Mouse (Mus musculus) forebrain, embryonic 15.5 days (tissue): ENCODE results near the gene Nup188. TPM values are rescaled to one million over a fixed set of nuclear protein-coding genes. Genes with fewer than 3 reads are reported as not detected.

Source experiments
- ATAC-seq: fragments of 200-750 bp; cut with Nextera tagmentation; replicated peaks from 2 replicates; pipeline ENCODE4 v1.8.0; 2017; ENCODE audit warnings: mild to moderate bottlenecking, moderate TSS enrichment, moderate library complexity
- H3K27ac ChIP-seq: fragments of 300-500 bp; sonication (generic); replicated peaks from 2 replicates; pipeline ENCODE4 v1.5.1; 2015; ENCODE audit warnings: mild to moderate bottlenecking, inconsistent platforms
- H3K27me3 ChIP-seq: fragments of 300-500 bp; sonication (generic); 2 replicates; pipeline ENCODE4 v1.6.1; 2015; ENCODE audit warnings: inconsistent platforms
- H3K36me3 ChIP-seq: fragments of 300-500 bp; sonication (generic); 2 replicates; pipeline ENCODE4 v1.6.1; 2015; ENCODE audit warnings: mild to moderate bottlenecking, inconsistent platforms
- H3K4me1 ChIP-seq: fragments of 300-500 bp; sonication (generic); 2 replicates; pipeline ENCODE4 v1.6.1; 2015; ENCODE audit warnings: inconsistent platforms
- H3K4me2 ChIP-seq: fragments of 300-500 bp; sonication (generic); replicated peaks from 2 replicates; pipeline ENCODE4 v1.6.1; 2015; ENCODE audit warnings: mild to moderate bottlenecking, inconsistent platforms
- H3K4me3 ChIP-seq: fragments of 300-500 bp; sonication (generic); 2 replicates; pipeline ENCODE4 v1.5.1; 2015; ENCODE audit warnings: mild to moderate bottlenecking, inconsistent platforms
- H3K9ac ChIP-seq: fragments of 300-500 bp; sonication (generic); replicated peaks from 2 replicates; pipeline ENCODE4 v1.6.1; 2015; ENCODE audit warnings: mild to moderate bottlenecking, inconsistent platforms
- H3K9me3 ChIP-seq: fragments of 300-500 bp; sonication (generic); 2 replicates; pipeline ENCODE4 v1.6.1; 2016; ENCODE audit warnings: inconsistent platforms
- WGBS: fragments of 180-500 bp; shearing (Covaris S2); methylation state at CpG from one replicate; pipeline ENCODE4 v1.1.7; 2015; ENCODE audit warnings: mixed read lengths; 5-methylcytosine and 5-hydroxymethylcytosine counted together
- polyA plus RNA-seq: library from polyadenylated mRNA; unstranded; fragments of >200 nt; fragmentation: Nextera tagmentation; extraction: Ambion mirVana; gene quantifications from 2 replicates; pipeline ENCODE4 v1.2.1, GENCODE M21; 2015

The Nup188 gene
- polyA plus RNA-seq, 1 experiment from 2014 or later: 23.5 TPM

GRCm38 (mm10) chr2:30343601-30344137 is 57.5 kb downstream of the Nup188 start:
- no peak overlapping the region for H3K27ac ChIP-seq
- no peaks in the 10 kb centered on the region for H3K27me3 ChIP-seq
- 61% methylated on average over 14 of the region's 14 CpGs for WGBS
- H3K4me3 ChIP-seq: no peak overlapping the region
- no peaks in the 10 kb centered on the region for H3K4me1 ChIP-seq
- H3K4me2 ChIP-seq: no peak overlapping the region
- no peak overlapping the region for H3K9ac ChIP-seq
- peaks cover 83% of the 10 kb centered on the region for H3K36me3 ChIP-seq
- no peaks in the 10 kb centered on the region for H3K9me3 ChIP-seq
- ATAC-seq: no peak

GRCm38 (mm10) chr2:30345971-30346676 is 59.9 kb downstream of the Nup188 start:
- WGBS: 91% methylated on average over 7 of the region's 7 CpGs
- Histone ChIP-seq H3K9ac (no peak overlapping the region), H3K27ac (no peak overlapping the region), H3K27me3 (no peaks in the 10 kb centered on the region), H3K4me2 (no peak overlapping the region), H3K9me3 (no peaks in the 10 kb centered on the region), H3K36me3 (peaks cover 82% of the 10 kb centered on the region), H3K4me1 (no peaks in the 10 kb centered on the region), H3K4me3 (no peak overlapping the region)
- ATAC-seq: no peak

- Histone ChIP-seq H3K9me3 (no peaks in the 10 kb centered on the region), H3K27me3 (no peaks in the 10 kb centered on the region), H3K4me2 (no peak overlapping the region), H3K9ac (no peak overlapping the region), H3K36me3 (peaks cover 56% of the 10 kb centered on the region), H3K27ac (no peak overlapping the region), H3K4me3 (no peak overlapping the region), H3K4me1 (no peaks in the 10 kb centered on the region)
- ATAC-seq: no peak
- WGBS: 91% methylated on average over 6 of the region's 6 CpGs
Observed at GRCm38 (mm10) chr2:30349196-30349595, 63.0 kb downstream of the Nup188 start.

GRCm38 (mm10) chr2:30351149-30351548 is 65.0 kb downstream of the Nup188 start:
- no peak overlapping the region for H3K4me2 ChIP-seq
- WGBS: 85% methylated on average over 2 of the region's 2 CpGs
- no peak for ATAC-seq

GRCm38 (mm10) chr2:30355861-30356260 is 69.7 kb downstream of the Nup188 start:
- peaks cover 19% of the 10 kb centered on the region for H3K4me1 ChIP-seq
- no peak overlapping the region for H3K27ac ChIP-seq
- H3K36me3 ChIP-seq: peaks cover 5% of the 10 kb centered on the region; the same call in 1 of the 2 replicates
- no peak overlapping the region for H3K9ac ChIP-seq
- no peak overlapping the region for H3K4me2 ChIP-seq
- ATAC-seq: no peak
- 56% methylated on average over 4 of the region's 4 CpGs for WGBS
- H3K9me3 ChIP-seq: no peaks in the 10 kb centered on the region
- H3K4me3 ChIP-seq: no peak overlapping the region
- no peaks in the 10 kb centered on the region for H3K27me3 ChIP-seq

More at GRCm38 (mm10) chr2:30351149-30351548, 65.0 kb downstream of the Nup188 start:
- Histone ChIP-seq H3K9ac (no peak overlapping the region), H3K36me3 (peaks cover 36% of the 10 kb centered on the region), H3K9me3 (no peaks in the 10 kb centered on the region), H3K27ac (no peak overlapping the region), H3K27me3 (no peaks in the 10 kb centered on the region), H3K4me1 (no peaks in the 10 kb centered on the region), H3K4me3 (no peak overlapping the region)

- Histone ChIP-seq H3K9me3 (no peaks in the 10 kb centered on the region), H3K36me3 (peaks cover 5% of the 10 kb centered on the region; the same call in 1 of the 2 replicates), H3K4me3 (no peak overlapping the region), H3K4me1 (peaks cover 19% of the 10 kb centered on the region), H3K27ac (no peak overlapping the region), H3K4me2 (no peak overlapping the region), H3K9ac (no peak overlapping the region), H3K27me3 (no peaks in the 10 kb centered on the region)
- WGBS: 53% methylated on average over 4 of the region's 4 CpGs
- ATAC-seq: no peak
Observed at GRCm38 (mm10) chr2:30356266-30356665, 70.1 kb downstream of the Nup188 start.

- no peak overlapping the region for H3K4me3 ChIP-seq
- WGBS: 72% methylated on average over 9 of the region's 9 CpGs
- no peaks in the 10 kb centered on the region for H3K27me3 ChIP-seq
- H3K4me1 ChIP-seq: peaks cover 19% of the 10 kb centered on the region
- H3K9ac ChIP-seq: no peak overlapping the region
- no peak for ATAC-seq
- peaks cover 5% of the 10 kb centered on the region; the same call in 1 of the 2 replicates for H3K36me3 ChIP-seq
- H3K27ac ChIP-seq: no peak overlapping the region
- H3K4me2 ChIP-seq: no peak overlapping the region
- no peaks in the 10 kb centered on the region for H3K9me3 ChIP-seq
Observed at GRCm38 (mm10) chr2:30356906-30357305, 70.7 kb downstream of the Nup188 start.

GRCm38 (mm10) chr2:30357552-30358510 is 71.6 kb downstream of the Nup188 start:
- Histone ChIP-seq H3K4me2 (peak overlapping the region; percentile 91), H3K9ac (peak overlapping the region; percentile 89), H3K27ac (0 out of 2 replicates have a peak overlapping the region, but pooled peaks have one; percentile 79), H3K4me3 (peak overlapping the region; percentile 81), H3K4me1 (peaks cover 19% of the 10 kb centered on the region), H3K9me3 (no peaks in the 10 kb centered on the region), H3K36me3 (peaks cover 3% of the 10 kb centered on the region; the same call in 1 of the 2 replicates), H3K27me3 (no peaks in the 10 kb centered on the region)
- ATAC-seq: no peak
- WGBS: 57% methylated on average over 8 of the region's 8 CpGs

GRCm38 (mm10) chr2:30358533-30359531 is 72.6 kb downstream of the Nup188 start, which contains the start of gene Sh3glb2:
TSS of gene Sh3glb2 (minus strand) at chr2:30359337.
- Histone ChIP-seq H3K4me1 (peaks cover 22% of the 10 kb centered on the region), H3K4me2 (peak within 1 kb of the TSS; percentile 91), H3K9ac (peak within 1 kb of the TSS; percentile 89), H3K4me3 (peak within 1 kb of the TSS; percentile 81), H3K9me3 (no peaks in the 10 kb centered on the region), H3K27ac (peak within 1 kb of the TSS; percentile 79), H3K36me3 (no peaks in the 10 kb centered on the region; the same call in 1 of the 2 replicates), H3K27me3 (no peaks in the 10 kb centered on the region)
- 3% methylated on average over 47 of the region's 73 CpGs for WGBS
- peak; percentile 82 for ATAC-seq

- Histone ChIP-seq H3K4me1 (peaks cover 34% of the 10 kb centered on the region), H3K4me3 (no peak overlapping the region), H3K9ac (no peak overlapping the region), H3K27ac (no peak overlapping the region), H3K9me3 (no peaks in the 10 kb centered on the region), H3K36me3 (no peaks in the 10 kb centered on the region), H3K4me2 (no peak overlapping the region), H3K27me3 (no peaks in the 10 kb centered on the region)
- ATAC-seq: no peak
- WGBS: 80% methylated on average over 10 of the region's 10 CpGs
Observed at GRCm38 (mm10) chr2:30360626-30361025, 74.4 kb downstream of the Nup188 start.

GRCm38 (mm10) chr2:30362865-30363264 is 76.7 kb downstream of the Nup188 start:
- no peak overlapping the region for H3K4me3 ChIP-seq
- 75% methylated on average over 5 of the region's 5 CpGs for WGBS
- H3K9me3 ChIP-seq: no peaks in the 10 kb centered on the region
- H3K4me1 ChIP-seq: peaks cover 25% of the 10 kb centered on the region
- no peak for ATAC-seq
- H3K27ac ChIP-seq: no peak overlapping the region
- no peaks in the 10 kb centered on the region for H3K27me3 ChIP-seq
- H3K36me3 ChIP-seq: peaks cover 9% of the 10 kb centered on the region
- no peak overlapping the region for H3K4me2 ChIP-seq
- no peak overlapping the region for H3K9ac ChIP-seq
